Mouse (Mus musculus) liver, adult 2 months (tissue): Measurements from ENCODE around the gene Rnf224. TPM values are rescaled to one million over a fixed set of nuclear protein-coding genes. Genes with fewer than 3 reads are reported as not detected.

Source experiments
- DNase-seq: peaks from one replicate; pipeline ENCODE4 v3.0.0-alpha.2; 2011; ENCODE audit warnings: low read depth, low spot score; ENCODE audit errors: extremely low read depth
- H3K27ac ChIP-seq: fragments of 200-500 bp; replicated peaks from 2 replicates; pipeline ENCODE4 v1.5.1; 2012; ENCODE audit warnings: low read depth, mild to moderate bottlenecking, control low read depth, inconsistent platforms, low read length; ENCODE audit not compliant: insufficient read depth
- H3K27me3 ChIP-seq: fragments of 200-500 bp; 2 replicates; pipeline ENCODE4 v1.6.1; 2012; ENCODE audit warnings: mild to moderate bottlenecking, moderate library complexity, low read length, inconsistent platforms; ENCODE audit not compliant: control insufficient read depth, insufficient read depth
- H3K36me3 ChIP-seq: fragments of 200-500 bp; 2 replicates; pipeline ENCODE4 v1.6.1; 2012; ENCODE audit warnings: low read length, inconsistent platforms; ENCODE audit not compliant: control insufficient read depth, insufficient read depth
- H3K4me1 ChIP-seq: fragments of 200-500 bp; 2 replicates; pipeline ENCODE4 v1.6.1; 2011; ENCODE audit warnings: low read length; ENCODE audit not compliant: control insufficient read depth, insufficient read depth
- H3K4me3 ChIP-seq: fragments of 200-500 bp; 2 replicates; pipeline ENCODE4 v1.5.1; 2011; ENCODE audit warnings: low read depth, mild to moderate bottlenecking, control low read depth, low read length, moderate library complexity; ENCODE audit not compliant: insufficient read depth
- H3K79me2 ChIP-seq: fragments of 200-500 bp; 2 replicates; pipeline ENCODE4 v1.6.1; 2012; ENCODE audit warnings: inconsistent platforms, mild to moderate bottlenecking, low read length, moderate library complexity; ENCODE audit not compliant: control insufficient read depth, insufficient read depth
- H3K9ac ChIP-seq: fragments of 200-500 bp; 2 replicates; pipeline ENCODE4 v1.6.1; 2012; ENCODE audit warnings: low read depth, mild to moderate bottlenecking, control low read depth, inconsistent platforms, low read length
- CTCF ChIP-seq: fragments of 200-500 bp; IDR thresholded peaks from 2 replicates; pipeline ENCODE4 v1.5.1; 2011; ENCODE audit warnings: low read depth, low read length, control low read depth
- POLR2A ChIP-seq: fragments of 200-500 bp; IDR thresholded peaks from 2 replicates; pipeline ENCODE4 v1.6.1; 2011; ENCODE audit warnings: low read length, control low read depth; ENCODE audit not compliant: insufficient read depth; ENCODE audit errors: extremely low read depth
- WGBS: fragments of 180-500 bp; shearing (Covaris S2); methylation state at CpG from one replicate; pipeline ENCODE4 v1.1.7; 2018; 5-methylcytosine and 5-hydroxymethylcytosine counted together
- polyA plus RNA-seq: library from polyadenylated mRNA; depleted of rRNA; stranded (reverse); fragments of >200 nt; gene quantifications from 2 replicates; pipeline ENCODE4 v1.2.3, GENCODE M21; 2012; rRNA removed
- total RNA-seq: library from RNA; depleted of rRNA; stranded (reverse); fragments of >200 nt; gene quantifications from 2 replicates; pipeline ENCODE4 v1.2.3, GENCODE M21; 2014; rRNA removed

Gene Rnf224
- total RNA-seq (not detected in 2 replicates), polyA plus RNA-seq (not detected in 2 replicates)

- 39% methylated on average over 8 of the region's 8 CpGs for WGBS
- H3K27ac ChIP-seq, result no peak within 1 kb of the TSS
- no peaks in the 10 kb centered on the region for H3K79me2 ChIP-seq
- no peak within 1 kb of the TSS for H3K9ac ChIP-seq
- H3K27me3 ChIP-seq, result 0 out of 2 replicates have a peak, but pooled peaks cover 4% of the 10 kb centered on the region
- no peak for DNase-seq
- no peaks in the 10 kb centered on the region for H3K36me3 ChIP-seq
- TF ChIP-seq CTCF (no peak), POLR2A (no peak)
- H3K4me3 ChIP-seq, result no peak within 1 kb of the TSS
- H3K4me1 ChIP-seq, result peaks cover 4% of the 10 kb centered on the region; the same call in 1 of the 2 replicates
Observed at GRCm38 (mm10) chr2:25236614-25237013, at the start of gene Rnf224. Gene Rnf224, minus strand, starts transcription at chr2:25236787.

- DNase-seq, result no peak
- no peak overlapping the region for H3K27ac ChIP-seq
- TF ChIP-seq CTCF (no peak), POLR2A (no peak)
- peaks cover 3% of the 10 kb centered on the region; the same call in 1 of the 2 replicates for H3K27me3 ChIP-seq
- H3K36me3 ChIP-seq, result peaks cover 2% of the 10 kb centered on the region; the same call in 1 of the 2 replicates
- H3K4me3 ChIP-seq, result no peak overlapping the region
- H3K79me2 ChIP-seq, result no peaks in the 10 kb centered on the region
- no peak overlapping the region for H3K9ac ChIP-seq
- H3K4me1 ChIP-seq, result peaks cover 3% of the 10 kb centered on the region; the same call in 1 of the 2 replicates
- WGBS, result 85% methylated on average over 1 of the region's 1 CpGs
Observed at GRCm38 (mm10) chr2:25286314-25286713, 49.7 kb upstream of the Rnf224 start.

GRCm38 (mm10) chr2:25285551-25285950 lies 49.0 kb upstream of the Rnf224 start:
- Histone ChIP-seq H3K9ac (no peak overlapping the region), H3K27me3 (peaks cover under 1% of the 10 kb centered on the region; the same call in 1 of the 2 replicates), H3K79me2 (no peaks in the 10 kb centered on the region), H3K27ac (no peak overlapping the region), H3K4me1 (peaks cover 1% of the 10 kb centered on the region; the same call in 1 of the 2 replicates), H3K36me3 (peaks cover 6% of the 10 kb centered on the region; the same call in 1 of the 2 replicates), H3K4me3 (no peak overlapping the region)
- WGBS, result 96% methylated on average over 2 of the region's 2 CpGs
- no peak for DNase-seq
- no peak for TF ChIP-seq POLR2A

- Histone ChIP-seq H3K27me3 (no peaks in the 10 kb centered on the region), H3K9ac (no peak overlapping the region), H3K36me3 (peaks cover 20% of the 10 kb centered on the region; the same call in 1 of the 2 replicates), H3K79me2 (no peaks in the 10 kb centered on the region), H3K27ac (no peak overlapping the region), H3K4me1 (no peaks in the 10 kb centered on the region), H3K4me3 (no peak overlapping the region)
- peak; percentile 68 for DNase-seq
- 69% methylated on average over 13 of the region's 13 CpGs for WGBS
- no peak for TF ChIP-seq POLR2A
- peak; percentile 75 for TF ChIP-seq CTCF
Observed at GRCm38 (mm10) chr2:25278928-25279882, 42.6 kb upstream of the Rnf224 start.

- peaks cover 12% of the 10 kb centered on the region for H3K4me1 ChIP-seq
- peaks cover 14% of the 10 kb centered on the region; the same call in 1 of the 2 replicates for H3K36me3 ChIP-seq
- H3K4me3 ChIP-seq, result peak overlapping the region; percentile 83
- TF ChIP-seq POLR2A (no peak), CTCF (no peak)
- H3K79me2 ChIP-seq, result peaks cover 7% of the 10 kb centered on the region; the same call in 1 of the 2 replicates
- H3K27ac ChIP-seq, result no peak overlapping the region
- peak overlapping the region; percentile 75 for H3K9ac ChIP-seq
- WGBS, result 35% methylated on average over 16 of the region's 16 CpGs
- no peak for DNase-seq
- H3K27me3 ChIP-seq, result no peaks in the 10 kb centered on the region
Observed at GRCm38 (mm10) chr2:25273010-25273409, 36.4 kb upstream of the Rnf224 start.

GRCm38 (mm10) chr2:25272515-25272914 lies 35.9 kb upstream of the Rnf224 start:
- WGBS, result under 1% methylated on average over 25 of the region's 29 CpGs
- TF ChIP-seq POLR2A (no peak), CTCF (no peak)
- DNase-seq, result no peak
- no peaks in the 10 kb centered on the region for H3K27me3 ChIP-seq
- H3K27ac ChIP-seq, result no peak overlapping the region
- peaks cover 7% of the 10 kb centered on the region; the same call in 1 of the 2 replicates for H3K79me2 ChIP-seq
- H3K4me1 ChIP-seq, result peaks cover 12% of the 10 kb centered on the region
- peak overlapping the region; percentile 75 for H3K9ac ChIP-seq
- H3K4me3 ChIP-seq, result peak overlapping the region; percentile 83
- H3K36me3 ChIP-seq, result peaks cover 14% of the 10 kb centered on the region; the same call in 1 of the 2 replicates
